In genomic region chr13:17642294-17642693, GRCm38 (mm10) we compare ENCODE assay signal across 11 mouse cellular contexts. TPM values are rescaled to one million over a fixed set of nuclear protein-coding genes. Genes with fewer than 3 reads are reported as not detected.
A peak's percentile ranks its signal among the peaks of the same experiment; 100 is the strongest.
DNase-seq lines count a peak whose midpoint lies in the region; ATAC-seq and TF ChIP-seq lines count a peak whose summit lies in the region.
"Had no signal": no experiment of that assay in that cellular context is flagged by ENCODE, and none has a peak within 500 bp of the region (broad histone marks: within the 10 kb centered on the region; RNA-seq: fewer than 3 reads in every experiment).

No protein-coding gene starts in this region.

- peak; percentile 5 for DNase-seq in kidney, postnatal 0 days (ENCODE audit: low spot score)
- no peak for DNase-seq in kidney, postnatal 25 days
- DNase-seq in 416B (ENCODE audit: low read depth) (peak; percentile 70), ES-CJ7 (ENCODE audit: low read depth, low spot score) (peak; percentile 37)
- DNase-seq in embryo, embryonic 11 days = peak; percentile 44
- no peak for DNase-seq in left cerebral cortex, adult 9 months (ENCODE audit: low spot score in 2 of 2)
- DNase-seq in yolk sac, embryonic 10.5 days (ENCODE audit: low spot score) = no peak
- DNase-seq: right cerebral cortex, postnatal 4 days had no signal

- no peak overlapping the region for H3K4me3 ChIP-seq in kidney, postnatal 0 days (replicated peaks; ENCODE audit: low read depth, low read length)
- H3K4me3 ChIP-seq: embryonic facial prominence, embryonic 12.5 days; myocyte had no signal

- 64% methylated on average over 2 of the region's 2 CpGs for WGBS in kidney, postnatal 0 days

- no peaks in the 10 kb centered on the region for H3K27me3 ChIP-seq in kidney, postnatal 0 days (ENCODE audit: insufficient read depth, low read length)
- H3K27me3 ChIP-seq: embryonic facial prominence, embryonic 12.5 days had no signal

- H3K27ac ChIP-seq in kidney, postnatal 0 days = no peak overlapping the region
- H3K27ac ChIP-seq: embryonic facial prominence, embryonic 12.5 days had no signal

- no peaks in the 10 kb centered on the region for H3K4me1 ChIP-seq in kidney, postnatal 0 days (replicated peaks; ENCODE audit: insufficient read depth, low read length)
- H3K4me1 ChIP-seq: embryonic facial prominence, embryonic 12.5 days had no signal

- no peak overlapping the region for H3K9ac ChIP-seq in kidney, postnatal 0 days (ENCODE audit: low read depth, low read length)
- H3K9ac ChIP-seq: embryonic facial prominence, embryonic 12.5 days had no signal

- peak; percentile 49; the same call in 1 of the 2 replicates for TF ChIP-seq CTCF in kidney, postnatal 0 days (IDR thresholded peaks at IDR 0.05; ENCODE audit: low read depth)

- ATAC-seq in kidney, postnatal 0 days (replicated peaks; ENCODE audit: low FRiP score, low read depth) = no peak
- no peak for ATAC-seq in megakaryocyte-erythroid progenitor cell, adult 5-6 weeks (replicated peaks; ENCODE audit: low FRiP score, low TSS enrichment, poor library complexity, severe bottlenecking)

- no peaks in the 10 kb centered on the region for H3K9me3 ChIP-seq in kidney, postnatal 0 days (replicated peaks; ENCODE audit: low read length)
- H3K9me3 ChIP-seq: embryonic facial prominence, embryonic 12.5 days had no signal

- no peaks in the 10 kb centered on the region for H3K36me3 ChIP-seq in kidney, postnatal 0 days (ENCODE audit: insufficient read depth, low read length)
- H3K36me3 ChIP-seq: embryonic facial prominence, embryonic 12.5 days had no signal

- H3K4me2 ChIP-seq in kidney, postnatal 0 days (ENCODE audit: low read length) = no peak overlapping the region
- H3K4me2 ChIP-seq: embryonic facial prominence, embryonic 12.5 days had no signal

RNA-seq across cellular contexts. Expression of gene Mplkip, which starts 52.7 kb away (rescaled TPM):
- polyA plus RNA-seq in kidney, postnatal 0 days (2015; fragmentation: Nextera tagmentation; extraction: Ambion mirVana) = 52.7 and 58.7 TPM in 2 replicates
- 46.3 and 59.2 TPM in 2 replicates for total RNA-seq in megakaryocyte-erythroid progenitor cell, adult 5-6 weeks (2014; fragmentation: Nextera tagmentation)
- 34.0 and 49.9 TPM in 2 replicates for total RNA-seq in megakaryocyte-erythroid progenitor cell, adult 5-6 weeks (2017)

RNA-seq across cellular contexts. Expression of gene Sugct, which starts 53.1 kb away (rescaled TPM):
- polyA plus RNA-seq in kidney, postnatal 0 days (2015; fragmentation: Nextera tagmentation; extraction: Ambion mirVana) = 33.1 and 35.4 TPM in 2 replicates
- total RNA-seq in megakaryocyte-erythroid progenitor cell, adult 5-6 weeks (2014; fragmentation: Nextera tagmentation) = 2.2 TPM in 1 of 2 replicates, not detected in the other
- total RNA-seq in megakaryocyte-erythroid progenitor cell, adult 5-6 weeks (2017) = 1.1 TPM in 1 of 2 replicates, not detected in the other

Comparison
In these comparisons a context has a peak if more than half of its experiments do, and no peak if none do; other contexts are left out.
1. DNase-seq: peak in kidney, postnatal 0 days (single experiment), 416B (single experiment), ES-CJ7 (single experiment) and embryo, embryonic 11 days (single experiment); none in kidney, postnatal 25 days (0 of 2), left cerebral cortex, adult 9 months (0 of 2) and yolk sac, embryonic 10.5 days (single experiment).